Mouse (Mus musculus) embryonic stem cell, embryonic (primary cell): Measurements from ENCODE around the gene Dner.

Experiments
- CTCF ChIA-PET, 4 experiments: fragments of 300-600 bp in 2 of 4; fragments of 350-600 bp in 2 of 4; sonication (Branson Sonifier 250); formaldehyde crosslinking; loops; one replicate each; lab custom pipeline; 2022; ENCODE audit warnings: inconsistent platforms in 2 of 4; lab: Charles Lee
- POLR2A ChIA-PET, 4 experiments: fragments of 300-600 bp in 2 of 4; fragments of 350-600 bp in 2 of 4; sonication (Branson Sonifier 250); formaldehyde crosslinking; loops; one replicate each; lab custom pipeline; 2022; ENCODE audit warnings: antibody characterized with exemption in 4 of 4, inconsistent platforms in 1 of 4; lab: Charles Lee

The Dner gene

GRCm38 (mm10) chr1:84695517-84696411 lies at the start of gene Dner:
TSS of gene Dner (minus strand) at chr1:84696221.
- POLR2A ChIA-PET, result interaction anchor here in 3 of 4 experiments (0.5 to 2.9 kb wide), 13 partner anchors 15 to 230 kb away, joined by 3 to 8 read pairs (median 4); no protein-coding TSS in a partner anchor
- CTCF ChIA-PET, result interaction anchor here (0.6 to 3.1 kb wide), 24 partner anchors 14 to 471 kb away, joined by 3 to 25 read pairs (median 4); no protein-coding TSS in a partner anchor

GRCm38 (mm10) chr1:84742156-84742555 lies 46.1 kb upstream of the Dner start:
- ChIA-PET POLR2A (interaction anchor here in 1 of 4 experiments (1.4 to 2.1 kb wide), 2 partner anchors 16 to 81 kb away, joined by 3 to 6 read pairs; no protein-coding TSS in a partner anchor), CTCF (no interaction called here)

- ChIA-PET POLR2A (interaction anchor here in 2 of 4 experiments (0.7 to 2.1 kb wide), 4 partner anchors 11 to 105 kb away, joined by 3 to 6 read pairs (median 4); no protein-coding TSS in a partner anchor), CTCF (interaction anchor here in 1 of 4 experiments (1.8 kb wide), 1 partner anchor 141 kb away, joined by 5 read pairs; no protein-coding TSS in a partner anchor)
These were observed 44.1 kb upstream of the Dner start for GRCm38 (mm10) chr1:84740080-84740479.

DNA sequence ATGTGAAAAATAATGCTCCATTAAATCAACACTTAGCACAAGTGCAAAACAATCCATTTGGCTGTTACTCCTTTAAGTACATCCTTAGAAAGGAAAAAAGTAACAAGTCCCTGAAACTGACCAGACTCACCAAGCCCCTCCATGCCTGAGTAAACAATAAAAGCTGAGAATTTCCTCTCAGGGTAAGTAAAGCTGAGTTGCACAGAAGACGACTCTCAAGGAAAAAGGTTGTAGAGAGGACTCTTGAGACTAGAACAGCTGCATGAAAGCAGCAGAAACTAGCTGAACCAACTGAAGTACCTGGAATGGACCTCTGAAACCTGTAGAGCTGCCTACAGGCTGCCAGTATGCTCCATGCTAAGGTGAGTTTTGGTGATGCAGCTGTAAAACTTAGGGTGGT lies 41.1 kb upstream of the Dner start:
- ChIA-PET CTCF (interaction anchor here in 1 of 4 experiments (0.7 kb wide), 1 partner anchor 31 kb away, joined by 3 read pairs; no protein-coding TSS in a partner anchor), POLR2A (interaction anchor here (0.5 to 1.2 kb wide), 10 partner anchors 9 to 197 kb away, joined by 3 to 7 read pairs (median 3); no protein-coding TSS in a partner anchor)

GRCm38 (mm10) chr1:84733799-84734198 lies 37.8 kb upstream of the Dner start:
- CTCF ChIA-PET, result interaction anchor here in 1 of 4 experiments (1.4 kb wide), 1 partner anchor 148 kb away, joined by 4 read pairs; no protein-coding TSS in a partner anchor
- POLR2A ChIA-PET, result interaction anchor here in 1 of 4 experiments (1.0 to 2.9 kb wide), 4 partner anchors 8 to 103 kb away, joined by 3 to 14 read pairs (median 4); no protein-coding TSS in a partner anchor

DNA sequence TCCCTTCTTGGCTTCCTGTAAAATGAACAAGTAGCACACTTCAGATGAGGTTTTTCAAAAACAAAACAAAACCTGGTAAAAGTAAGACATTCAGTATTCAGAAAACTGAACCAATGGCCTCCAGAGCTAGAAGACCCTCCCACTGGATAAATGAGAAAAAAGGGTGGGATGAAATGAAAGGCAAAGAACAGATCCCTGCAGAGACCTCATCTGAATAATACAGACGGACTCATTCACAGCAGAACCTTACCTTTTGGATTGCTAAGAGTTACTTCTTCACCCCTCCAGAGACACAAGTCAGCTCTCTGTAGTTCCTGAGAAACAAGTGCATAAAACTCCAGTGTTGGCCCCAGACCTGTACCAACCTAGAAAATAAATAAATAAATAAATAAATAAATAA lies 35.7 kb upstream of the Dner start:
- CTCF ChIA-PET, result interaction anchor here in 2 of 4 experiments (0.7 to 0.9 kb wide), 2 partner anchors 36 to 60 kb away, joined by 3 read pairs; partner anchors contain the start of gene Dner (in 1 of the 2)
- POLR2A ChIA-PET, result interaction anchor here in 3 of 4 experiments (0.6 to 2.9 kb wide), 17 partner anchors 9 to 137 kb away, joined by 3 to 14 read pairs (median 4); no protein-coding TSS in a partner anchor

DNA sequence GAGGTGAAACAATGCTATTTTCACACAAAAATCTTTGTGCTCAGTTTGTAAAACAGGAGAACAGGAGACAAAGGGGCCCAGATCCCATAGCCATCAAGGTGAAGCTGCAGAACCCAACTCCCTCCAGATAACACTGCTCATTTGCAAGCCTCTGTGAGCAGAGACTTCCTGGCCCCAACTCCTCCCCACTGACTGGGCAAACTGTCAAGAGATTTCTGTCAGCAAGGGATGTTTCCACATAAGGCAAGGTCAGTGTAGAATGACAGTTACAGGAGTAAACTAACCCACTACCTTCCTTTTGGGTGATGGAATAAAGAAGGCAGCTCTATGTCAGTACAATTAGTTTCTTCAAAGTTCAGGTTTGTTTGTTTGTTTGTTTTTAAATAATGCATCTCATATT lies 26.8 kb upstream of the Dner start:
- ChIA-PET POLR2A (interaction anchor here in 3 of 4 experiments (0.6 to 2.3 kb wide), 6 partner anchors 9 to 166 kb away, joined by 3 to 14 read pairs (median 4); no protein-coding TSS in a partner anchor), CTCF (interaction anchor here in 1 of 4 experiments (0.6 kb wide), 1 partner anchor 169 kb away, joined by 3 read pairs; no protein-coding TSS in a partner anchor)

DNA sequence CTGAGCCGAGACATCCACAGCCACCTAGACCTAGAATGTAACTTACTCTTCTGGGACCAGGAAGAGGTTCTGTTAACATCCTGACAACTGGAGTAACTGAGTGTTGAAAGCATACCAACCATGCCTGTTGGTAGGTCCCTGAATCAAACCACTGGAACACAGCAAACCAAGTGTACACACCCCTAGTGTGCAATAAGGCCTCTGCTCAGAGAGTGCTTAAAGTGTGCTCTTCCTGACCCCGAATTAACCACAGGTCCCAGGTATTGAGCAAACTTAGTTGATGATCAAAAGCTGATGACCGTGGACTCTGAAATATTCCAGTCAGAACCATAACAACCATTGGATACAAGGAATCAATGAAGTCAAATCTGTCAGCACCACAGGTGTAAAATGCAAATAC lies 26.4 kb upstream of the Dner start:
- CTCF ChIA-PET, result interaction anchor here in 1 of 4 experiments (0.6 kb wide), 1 partner anchor 169 kb away, joined by 3 read pairs; no protein-coding TSS in a partner anchor
- POLR2A ChIA-PET, result interaction anchor here in 1 of 4 experiments (0.6 to 2.3 kb wide), 3 partner anchors 10 to 46 kb away, joined by 3 to 14 read pairs (median 5); no protein-coding TSS in a partner anchor

DNA sequence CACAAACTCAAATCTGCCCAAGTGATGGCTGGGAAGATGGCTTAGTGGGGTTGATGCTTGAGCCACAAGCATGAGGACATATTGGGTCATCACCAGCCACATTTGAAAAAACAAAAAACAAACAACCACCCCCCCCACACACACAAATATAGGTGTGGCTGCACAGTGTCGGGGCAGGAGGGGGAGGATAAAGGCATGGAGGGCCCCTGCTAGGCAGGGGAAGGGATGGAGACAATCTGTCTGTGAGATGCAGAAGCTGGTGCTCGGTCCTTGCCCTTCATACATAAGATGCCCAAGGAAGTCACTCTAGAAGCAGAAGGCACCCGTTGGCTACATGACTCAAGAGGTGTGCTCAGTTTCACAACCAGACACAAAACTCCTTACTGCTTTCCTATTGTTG lies 25.9 kb upstream of the Dner start:
- ChIA-PET POLR2A (interaction anchor here in 2 of 4 experiments (0.6 to 2.3 kb wide), 4 partner anchors 10 to 29 kb away, joined by 3 to 14 read pairs (median 3); no protein-coding TSS in a partner anchor), CTCF (no interaction called here)

DNA sequence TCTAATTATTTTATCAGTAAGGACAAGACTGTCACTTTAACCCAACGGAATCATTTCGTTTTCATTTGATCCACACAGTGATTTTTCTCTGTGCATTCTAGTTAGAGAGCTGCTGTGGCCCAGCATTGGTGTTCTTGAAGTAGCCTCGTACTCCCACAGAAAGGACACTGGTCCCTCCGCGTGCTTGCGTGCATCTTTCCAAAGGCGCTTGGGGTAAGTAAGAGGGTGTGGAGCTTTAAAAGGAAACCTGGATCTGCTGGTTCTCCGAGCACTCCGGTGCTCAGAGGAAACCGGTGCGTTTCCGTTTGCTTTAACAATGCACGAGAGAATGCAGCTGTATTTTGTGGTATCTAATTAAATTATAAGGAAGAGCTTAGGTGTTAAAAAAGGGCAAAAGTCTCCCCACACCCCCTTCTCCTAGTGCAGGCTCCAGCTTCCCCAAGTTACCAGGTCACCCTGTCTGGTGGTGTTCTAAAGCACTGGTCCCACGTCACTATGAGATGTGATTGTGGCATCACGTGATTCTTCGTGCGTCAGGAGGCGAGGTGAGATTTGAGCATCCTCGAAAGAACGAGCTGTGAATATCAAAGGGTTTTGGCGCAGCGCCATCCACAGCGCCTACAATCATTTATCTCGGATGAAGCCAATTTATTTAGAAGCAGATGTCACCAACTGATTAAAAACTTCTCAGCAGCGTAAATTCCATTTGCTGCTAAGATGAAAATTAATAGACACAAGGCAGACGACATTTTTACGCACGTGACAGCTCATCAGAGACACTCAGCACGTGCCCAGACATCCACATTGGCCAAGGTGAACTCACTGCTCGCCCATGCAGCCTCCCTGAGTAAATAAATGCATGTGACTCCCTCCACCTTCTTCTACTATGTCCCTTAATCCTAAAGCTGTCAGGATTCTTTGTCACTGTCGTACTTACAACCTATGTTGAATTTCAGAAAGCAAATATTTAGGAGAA lies 14.1 kb upstream of the Dner start:
- POLR2A ChIA-PET, result interaction anchor here (0.6 to 1.9 kb wide), 15 partner anchors 8 to 161 kb away, joined by 3 to 9 read pairs (median 3); partner anchors contain the start of gene Dner (in 1 of the 4)
- CTCF ChIA-PET, result interaction anchor here (0.6 to 2.5 kb wide), 9 partner anchors 13 to 417 kb away, joined by 3 to 25 read pairs (median 3); partner anchors contain the start of gene Dner (in 3 of the 4)

- POLR2A ChIA-PET, result interaction anchor here in 3 of 4 experiments (0.6 to 1.9 kb wide), 10 partner anchors 9 to 161 kb away, joined by 3 to 9 read pairs (median 3); no protein-coding TSS in a partner anchor
These were observed 13.4 kb upstream of the Dner start for GRCm38 (mm10) chr1:84709406-84709805.

GRCm38 (mm10) chr1:84700254-84700653 lies 4.2 kb upstream of the Dner start:
- ChIA-PET POLR2A (no interaction called here), CTCF (no interaction called here)

More at GRCm38 (mm10) chr1:84709406-84709805, 13.4 kb upstream of the Dner start:
- CTCF ChIA-PET, result interaction anchor here (0.6 to 2.5 kb wide), 6 partner anchors 12 to 108 kb away, joined by 3 to 25 read pairs (median 4); partner anchors contain the start of gene Dner (in 3 of the 4)

DNA sequence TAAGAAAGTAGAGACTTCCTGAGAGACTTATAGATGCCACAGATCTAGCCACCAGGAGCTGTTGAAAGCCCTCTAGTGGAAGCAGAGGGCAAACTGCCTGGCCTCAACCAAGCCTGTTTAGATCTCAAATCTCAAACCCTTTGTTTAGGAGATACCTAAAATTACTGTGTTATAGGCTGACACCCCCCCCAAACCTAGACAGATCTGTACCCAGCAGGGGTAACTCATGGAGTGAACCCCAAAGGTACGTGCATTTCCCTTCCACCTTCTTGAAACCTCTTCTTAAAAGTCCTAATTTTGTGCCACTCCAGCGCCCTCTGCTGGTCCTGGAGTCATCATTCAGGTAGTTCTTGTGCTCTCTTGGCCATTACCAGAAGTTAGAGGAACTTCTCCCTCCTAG lies 1.1 kb upstream of the Dner start:
- CTCF ChIA-PET, result interaction anchor here (0.6 to 3.1 kb wide), 25 partner anchors 10 to 1505 kb away, joined by 3 to 25 read pairs (median 3); no protein-coding TSS in a partner anchor

GRCm38 (mm10) chr1:84694688-84695474 lies 1.1 kb downstream of the Dner start:
- CTCF ChIA-PET, result interaction anchor here in 3 of 4 experiments (0.6 to 3.1 kb wide), 12 partner anchors 14 to 470 kb away, joined by 3 to 12 read pairs (median 4); no protein-coding TSS in a partner anchor
- POLR2A ChIA-PET, result interaction anchor here in 3 of 4 experiments (0.5 to 2.9 kb wide), 12 partner anchors 15 to 362 kb away, joined by 3 to 8 read pairs (median 4); no protein-coding TSS in a partner anchor

More for the DNA sequence above, 1.1 kb upstream of the Dner start:
- POLR2A ChIA-PET, result interaction anchor here in 3 of 4 experiments (1.6 to 2.9 kb wide), 4 partner anchors 60 to 229 kb away, joined by 4 to 8 read pairs (median 5); no protein-coding TSS in a partner anchor

DNA sequence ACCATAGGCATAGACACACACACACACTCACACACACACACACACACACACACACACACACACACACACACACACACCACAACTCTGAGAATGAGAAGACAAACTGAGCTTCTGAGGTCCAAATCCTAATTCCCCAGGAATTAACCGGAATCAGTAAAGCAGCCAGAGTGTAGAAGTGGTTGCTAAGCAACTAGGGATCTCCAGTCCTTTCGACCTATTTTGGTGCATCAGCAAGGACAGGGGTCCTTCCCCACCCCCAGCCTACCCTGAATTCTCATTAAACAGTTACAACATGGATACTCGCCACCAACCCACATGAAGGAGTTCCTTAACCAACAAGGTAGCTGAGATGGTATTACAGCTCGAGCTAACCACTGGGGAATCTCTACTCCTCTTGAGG lies 18.1 kb downstream of the Dner start:
- CTCF ChIA-PET, result interaction anchor here in 1 of 4 experiments (0.6 kb wide), 1 partner anchor 40 kb away, joined by 6 read pairs; no protein-coding TSS in a partner anchor
- POLR2A ChIA-PET, result interaction anchor here in 3 of 4 experiments (0.6 to 1.1 kb wide), 4 partner anchors 16 to 393 kb away, joined by 3 read pairs; no protein-coding TSS in a partner anchor
